Mouse (Mus musculus) liver, postnatal 0 days (tissue): ENCODE data around the gene Ascl1.

Experiments
- CTCF ChIP-seq: sonication (generic); IDR thresholded peaks from 2 replicates; pipeline ENCODE4 v1.5.1; 2016; ENCODE audit warnings: antibody characterized with exemption, low read depth
- EP300 ChIP-seq: IDR thresholded peaks from 2 replicates; pipeline ENCODE4 v1.6.1; 2016; ENCODE audit warnings: antibody characterized with exemption, low read depth, mild to moderate bottlenecking

DNA sequence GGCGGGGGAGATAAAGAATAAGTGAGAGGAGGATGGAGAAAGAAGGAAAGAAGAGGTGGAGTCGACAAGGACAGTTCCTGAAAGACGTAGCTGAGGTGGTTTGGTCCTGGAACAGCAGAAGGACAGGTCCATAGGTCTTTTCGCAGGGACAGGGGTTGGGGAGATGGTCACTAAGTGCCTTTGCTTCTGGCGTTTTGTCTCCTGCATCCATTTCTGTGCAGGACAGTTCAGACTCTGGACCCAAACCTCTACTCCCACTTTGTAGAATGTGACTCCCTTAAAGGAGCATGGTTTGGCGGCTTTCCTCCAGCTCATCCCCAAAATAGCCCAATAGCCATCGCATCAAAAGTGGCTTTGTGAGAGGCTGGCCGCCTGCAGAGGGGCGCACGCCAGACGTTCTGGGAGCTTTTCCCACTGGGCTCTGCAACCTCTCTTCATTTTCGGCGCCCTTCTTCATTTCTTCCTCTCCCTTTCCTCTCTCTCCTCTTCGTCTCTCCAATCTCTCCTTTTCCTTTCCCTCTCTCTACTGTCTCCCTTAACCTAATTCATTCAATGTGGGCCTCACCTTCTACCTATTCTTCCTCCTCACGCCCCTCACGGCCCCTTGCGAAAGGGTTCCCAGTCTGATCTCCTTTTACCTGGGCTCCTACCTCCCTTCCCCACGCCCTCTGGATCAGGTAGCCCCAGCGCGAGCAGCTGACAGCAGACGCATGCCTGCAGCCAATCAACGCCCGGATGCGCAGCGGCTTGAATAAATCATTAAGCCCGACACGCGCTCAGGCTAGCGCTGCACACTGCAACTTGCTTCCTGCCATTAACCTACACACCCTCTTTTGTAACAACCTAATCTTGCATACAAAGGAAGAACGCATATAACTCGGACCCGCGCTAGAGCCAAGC, 7.5 kb downstream of the Ascl1 start:
- TF ChIP-seq CTCF (no peak), EP300 (no peak)
